Mouse (Mus musculus): ENCODE measurements around the gene Acsbg2. TPM values are rescaled to one million over a fixed set of nuclear protein-coding genes. Genes with fewer than 3 reads are reported as not detected.

Gene Acsbg2
- total RNA-seq, 2 experiments from 2014 or later: not detected

DNA sequence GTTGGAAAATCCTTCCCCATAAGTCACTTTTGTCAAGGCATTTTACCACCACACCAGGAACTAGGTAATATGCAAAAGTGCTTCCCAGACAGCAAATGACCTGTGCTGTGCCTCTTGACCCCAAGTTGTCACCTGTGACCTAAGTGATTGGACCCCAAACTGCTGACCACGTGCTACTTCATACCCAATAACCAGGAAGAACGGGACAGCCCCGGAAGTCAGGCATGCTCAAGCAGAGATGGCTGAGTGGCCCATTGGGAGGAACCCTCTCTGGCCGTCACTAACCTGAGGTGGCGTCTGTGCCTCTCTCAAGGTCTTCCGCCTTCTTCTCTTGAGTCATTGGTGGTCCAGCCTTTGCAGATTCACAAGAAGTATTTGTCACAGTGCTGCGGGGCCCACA lies 1.7 kb downstream of the Acsbg2 start:
- no peak for ATAC-seq (ENCODE audit: poor library complexity, severe bottlenecking)

DNA sequence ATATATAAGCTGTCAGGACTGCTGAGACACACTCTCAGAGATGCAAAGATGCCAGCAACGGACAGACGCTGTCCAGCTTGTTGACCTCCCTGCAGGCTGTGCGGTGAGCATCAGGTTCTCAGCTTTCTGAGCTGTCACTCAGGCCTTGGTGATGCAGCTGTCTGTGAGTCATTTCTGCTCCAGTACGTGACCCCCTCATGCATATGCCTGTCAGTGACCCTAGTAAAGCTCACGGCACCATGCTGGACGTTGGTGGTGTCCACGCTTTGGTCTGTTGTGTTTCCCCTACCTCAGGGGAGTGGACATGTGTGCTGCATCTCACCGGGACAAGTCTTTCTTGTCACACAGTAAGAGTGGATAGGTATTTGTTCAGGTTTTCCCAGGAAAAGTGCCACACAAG lies 2.5 kb downstream of the Acsbg2 start:
- no peak for ATAC-seq (ENCODE audit: poor library complexity, severe bottlenecking)

DNA sequence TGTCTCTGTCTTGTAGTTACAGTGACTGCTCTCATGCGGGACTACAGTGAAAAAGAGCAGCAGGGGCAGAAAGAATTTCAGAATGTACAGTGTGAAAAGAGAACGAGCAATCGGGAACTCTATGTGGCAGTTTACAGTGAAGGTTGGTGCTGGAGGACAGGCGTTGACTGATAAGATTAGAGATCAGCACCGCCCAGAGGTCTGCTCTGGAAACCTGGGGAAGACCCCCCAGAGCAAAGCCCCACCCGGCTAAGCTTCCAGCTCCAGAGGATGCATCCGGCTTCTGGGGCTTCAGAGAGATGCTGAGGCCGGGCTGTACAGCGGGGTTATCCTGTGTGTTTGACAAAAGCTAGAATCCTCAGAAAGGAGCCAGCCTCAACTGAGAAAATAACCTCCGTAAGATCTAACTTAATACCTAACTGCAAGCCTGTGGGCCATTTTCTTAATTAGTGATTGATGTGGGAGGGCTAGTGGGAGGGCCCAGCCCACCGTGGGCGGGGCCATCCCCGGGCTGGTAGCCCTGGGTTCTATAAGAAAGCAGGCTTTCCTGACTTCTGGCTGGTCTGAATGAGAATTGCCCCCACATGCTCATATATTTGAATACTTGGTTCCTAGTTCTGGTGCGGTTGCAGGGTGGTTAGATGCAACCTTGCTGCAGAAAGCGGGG lies 3.8 kb downstream of the Acsbg2 start:
- ATAC-seq (ENCODE audit: poor library complexity, severe bottlenecking): no peak

- no peak for ATAC-seq (ENCODE audit: poor library complexity, severe bottlenecking)
Observed at GRCm38 (mm10) chr17:56869481-56869977, 4.7 kb downstream of the Acsbg2 start.

DNA sequence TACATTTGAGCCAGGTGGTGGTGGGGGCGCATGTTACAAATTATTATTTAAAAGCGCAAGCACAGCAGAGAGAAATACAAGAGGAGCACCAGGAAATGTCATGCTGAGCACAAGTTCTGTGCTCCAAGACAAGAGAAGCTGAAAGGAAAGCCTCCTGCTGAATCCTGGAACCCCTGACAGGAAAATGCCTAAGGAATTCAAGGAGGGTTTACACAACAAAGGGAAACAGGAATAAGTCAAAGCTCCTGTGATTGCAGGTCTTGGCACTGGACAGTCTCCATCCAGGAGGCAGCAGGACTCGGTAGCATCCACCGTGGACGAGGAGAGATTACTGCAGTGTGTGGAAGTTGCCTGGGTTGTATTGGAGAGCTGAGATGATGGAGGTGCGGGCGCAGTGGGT lies 8.2 kb downstream of the Acsbg2 start:
- no peak for ATAC-seq (ENCODE audit: poor library complexity, severe bottlenecking)

GRCm38 (mm10) chr17:56861197-56861596 lies 13.1 kb downstream of the Acsbg2 start:
- peak; percentile 75 for ATAC-seq (ENCODE audit: poor library complexity, severe bottlenecking)

DNA sequence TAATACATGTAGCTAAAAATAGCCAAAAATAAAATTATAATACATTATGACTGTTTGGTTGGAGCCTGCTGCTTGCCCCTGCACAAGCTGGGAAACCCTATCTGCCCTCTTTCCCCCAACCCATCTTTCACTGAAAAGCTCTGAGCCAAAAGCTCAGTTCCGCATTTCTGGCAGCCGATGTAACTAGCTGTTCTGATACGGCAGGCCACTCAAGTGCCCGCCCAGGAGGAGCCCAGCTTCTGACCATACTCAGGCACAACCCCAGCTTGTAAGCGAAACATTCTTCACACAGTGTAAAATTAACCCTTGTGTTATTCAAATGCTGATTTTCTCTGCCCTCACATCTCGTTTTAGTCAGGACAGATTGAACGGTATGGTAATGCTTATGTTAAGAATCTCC lies 15.3 kb downstream of the Acsbg2 start:
- peak; percentile 58 for ATAC-seq (ENCODE audit: poor library complexity, severe bottlenecking)

GRCm38 (mm10) chr17:56858216-56858615 lies 16.0 kb downstream of the Acsbg2 start:
- ATAC-seq (ENCODE audit: poor library complexity, severe bottlenecking): peak; percentile 68

DNA sequence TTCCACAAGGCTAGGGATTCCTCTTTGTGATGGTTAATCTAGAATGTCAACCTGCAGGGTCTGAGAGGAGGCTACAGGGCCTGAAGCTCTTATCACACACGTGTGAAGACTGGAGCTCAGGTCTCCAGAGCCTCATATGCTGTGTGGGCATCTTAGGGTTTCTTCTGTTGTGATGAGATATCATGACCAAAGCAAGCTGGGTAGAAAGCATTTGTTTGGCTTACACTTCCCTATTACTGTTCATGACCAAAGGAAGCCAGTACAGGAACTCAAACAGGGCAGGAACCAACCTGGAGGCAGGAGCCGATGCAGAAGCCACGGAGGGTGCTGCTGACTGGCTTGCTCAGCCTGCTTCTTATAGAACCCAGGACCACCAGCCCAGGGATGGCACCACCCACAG lies 18.8 kb downstream of the Acsbg2 start:
- ATAC-seq (ENCODE audit: poor library complexity, severe bottlenecking): peak; percentile 39

- no peak for ATAC-seq (ENCODE audit: poor library complexity, severe bottlenecking)
Observed at GRCm38 (mm10) chr17:56851167-56851566, 23.1 kb downstream of the Acsbg2 start.

DNA sequence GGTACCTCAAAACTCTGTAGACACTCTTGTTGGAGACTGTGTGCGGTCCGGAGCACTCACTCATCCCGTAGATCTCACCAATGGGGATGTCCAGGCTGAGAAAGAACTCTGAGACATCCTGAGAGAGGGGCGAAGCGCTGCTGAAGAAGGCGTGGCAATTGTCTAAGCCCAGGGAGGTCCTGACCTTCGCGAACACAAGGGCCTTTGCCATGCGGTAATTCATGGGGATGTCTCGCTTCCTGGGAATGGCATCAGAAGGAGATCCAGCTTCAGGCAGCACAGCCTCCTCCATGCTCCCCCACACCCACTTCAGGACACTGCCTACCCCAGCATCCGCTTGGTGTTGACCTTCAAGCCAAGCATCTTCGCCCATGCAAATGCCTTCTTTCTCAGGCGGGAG lies 24.5 kb downstream of the Acsbg2 start:
- ATAC-seq (ENCODE audit: poor library complexity, severe bottlenecking): no peak

DNA sequence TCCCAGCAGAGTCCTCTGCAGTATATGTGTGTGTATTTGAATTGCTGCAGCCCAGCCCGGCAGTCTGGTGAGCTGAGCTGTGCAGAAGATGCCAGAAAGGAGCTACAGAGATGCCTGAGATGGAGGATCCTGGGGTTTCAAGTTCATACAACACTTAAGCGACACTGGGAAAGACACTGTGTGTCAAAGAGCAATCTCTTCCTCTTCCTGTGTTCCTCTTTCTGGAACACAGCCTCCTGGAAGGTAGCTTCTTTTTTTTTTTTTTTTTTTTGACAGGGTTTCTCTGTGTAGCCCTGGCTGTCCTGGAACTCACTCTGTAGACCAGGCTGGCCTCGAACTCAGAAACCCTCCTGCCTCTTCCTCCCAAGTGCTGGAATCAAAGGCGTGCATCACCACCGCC lies 25.5 kb downstream of the Acsbg2 start:
- ATAC-seq (ENCODE audit: poor library complexity, severe bottlenecking): peak; percentile 69

DNA sequence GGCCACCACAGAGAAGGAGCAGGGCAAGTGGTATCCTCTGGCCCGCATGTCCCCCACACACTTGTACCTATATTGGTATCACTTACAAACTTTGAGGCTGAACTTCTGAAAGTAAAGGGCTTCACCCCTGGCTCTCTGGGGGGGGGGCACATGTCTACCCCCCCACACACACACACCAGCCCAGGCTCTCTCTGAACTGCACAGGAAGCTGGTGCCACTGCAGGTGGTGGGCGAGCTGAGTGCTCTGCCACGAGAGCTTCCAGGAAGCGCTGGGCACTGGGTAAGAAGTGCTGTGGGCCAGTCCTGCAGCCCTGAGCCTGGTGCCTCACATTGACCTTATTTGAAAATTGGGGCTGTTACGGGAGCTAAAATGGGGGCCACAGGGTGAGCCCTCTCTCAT lies 30.6 kb downstream of the Acsbg2 start:
- peak; percentile 39 for ATAC-seq (ENCODE audit: poor library complexity, severe bottlenecking)

DNA sequence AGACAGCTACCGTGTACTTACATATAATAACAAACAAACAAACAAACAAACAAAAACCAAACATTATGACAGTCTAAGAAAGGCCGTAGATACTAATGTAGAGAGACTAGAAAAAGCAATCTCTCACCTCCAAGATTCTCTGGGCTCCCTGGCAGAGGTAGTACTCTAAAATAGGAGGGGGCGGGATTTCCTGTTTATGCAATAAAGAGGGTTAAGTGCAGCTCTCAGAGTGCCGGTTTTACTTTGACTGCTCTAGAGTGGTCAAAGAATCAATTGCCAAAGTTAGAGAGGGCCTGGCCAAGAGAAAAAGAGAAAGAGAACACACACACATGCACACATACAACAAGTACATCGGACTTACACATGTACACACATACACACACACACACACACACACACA lies 32.1 kb downstream of the Acsbg2 start:
- ATAC-seq (ENCODE audit: poor library complexity, severe bottlenecking): peak; percentile 43; the same call in 1 of the 2 replicates

DNA sequence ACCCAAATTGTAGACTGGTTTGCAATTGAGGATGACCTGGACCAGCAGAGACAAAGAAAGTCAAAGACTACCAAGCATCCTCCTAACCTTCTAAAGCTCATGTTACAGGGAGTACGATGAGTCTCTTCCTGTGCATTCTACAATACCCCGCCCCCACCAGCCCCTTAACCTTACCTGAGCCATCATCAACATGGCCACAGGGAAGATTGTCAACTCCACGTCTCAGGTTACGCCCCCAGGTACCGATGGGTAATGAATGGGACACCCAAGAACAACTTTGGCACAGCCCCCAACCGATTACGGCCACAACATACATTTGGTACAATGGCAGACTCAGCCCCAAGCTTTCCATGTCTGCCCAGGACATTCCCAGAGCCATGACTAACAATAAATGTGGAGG lies 33.7 kb downstream of the Acsbg2 start:
- no peak for ATAC-seq (ENCODE audit: poor library complexity, severe bottlenecking)

- ATAC-seq (ENCODE audit: poor library complexity, severe bottlenecking): no peak
Observed at GRCm38 (mm10) chr17:56836336-56836735, 37.9 kb downstream of the Acsbg2 start.

DNA sequence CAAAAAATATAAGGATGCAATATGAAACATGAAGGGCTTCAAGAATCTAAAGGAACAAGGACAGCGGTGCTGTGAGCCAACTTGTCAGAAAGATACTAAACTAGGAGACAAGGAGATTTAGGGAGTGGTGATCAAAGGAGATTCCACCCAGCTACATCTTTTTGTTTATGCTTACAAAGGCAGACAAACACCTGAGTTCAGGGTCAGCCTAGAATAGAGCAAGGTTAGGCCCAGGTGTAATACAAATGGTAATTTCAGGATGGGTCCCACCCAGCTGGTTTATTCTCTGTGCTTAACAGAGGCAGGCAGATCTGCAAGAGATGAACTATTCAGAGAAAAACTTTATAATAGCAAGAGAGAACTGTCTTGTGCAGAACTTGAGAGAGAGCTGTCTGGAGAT lies 40.9 kb downstream of the Acsbg2 start:
- no peak for ATAC-seq (ENCODE audit: poor library complexity, severe bottlenecking)

DNA sequence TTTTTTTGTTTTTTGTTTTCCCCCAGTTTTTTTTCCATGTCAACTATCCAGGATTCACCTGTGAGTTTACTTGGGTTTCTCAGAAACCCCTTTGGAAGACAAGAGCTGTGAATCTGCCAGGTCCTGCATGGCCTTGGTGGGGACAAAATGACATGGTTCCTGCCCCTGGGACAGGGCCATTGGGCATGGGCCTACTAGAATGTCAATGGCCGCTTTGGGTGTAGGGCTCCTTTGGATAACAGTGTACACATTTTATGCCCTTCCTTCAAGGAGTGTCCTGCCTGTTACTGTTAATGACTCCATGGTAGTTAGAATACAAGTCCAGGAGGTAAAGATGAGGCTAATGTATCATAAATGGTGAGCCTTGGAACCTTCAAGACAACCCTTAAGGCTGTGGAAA lies 41.3 kb downstream of the Acsbg2 start:
- ATAC-seq (ENCODE audit: poor library complexity, severe bottlenecking): no peak

DNA sequence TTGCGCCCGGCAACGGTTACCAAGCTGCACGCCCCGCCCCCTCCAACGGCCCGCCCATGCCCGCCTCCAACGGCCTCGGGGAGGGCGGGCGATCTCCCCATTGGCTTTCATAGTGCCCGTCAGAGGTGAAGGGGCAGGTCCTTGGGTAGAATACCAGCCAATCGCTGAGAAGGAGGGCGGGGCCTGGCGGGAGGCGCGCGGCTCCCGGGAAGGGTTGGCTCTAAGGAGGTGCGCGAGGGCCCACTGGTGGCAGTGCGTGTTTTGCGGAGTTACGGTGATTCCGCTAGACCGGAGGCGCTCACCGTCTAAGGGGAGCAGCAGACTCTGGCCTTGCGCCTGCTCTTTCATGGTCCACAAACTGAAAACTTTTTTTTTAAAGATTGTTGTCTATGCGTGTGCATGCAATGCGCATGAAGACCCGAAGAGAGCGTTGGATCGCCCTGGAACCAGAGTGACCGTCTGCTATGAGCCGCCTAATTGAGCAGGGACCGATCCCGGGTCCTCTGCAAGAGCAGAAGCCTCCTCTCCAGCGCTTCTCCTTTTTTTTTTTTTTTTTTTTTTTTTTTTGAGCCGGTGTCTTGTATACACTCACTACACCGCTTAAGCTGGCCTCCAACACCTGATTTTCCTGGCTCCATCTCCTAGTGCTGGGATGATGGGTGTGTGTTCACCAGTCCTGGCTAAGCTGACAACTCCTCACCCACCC lies 43.0 kb downstream of the Acsbg2 start:
- peak; percentile 99 for ATAC-seq (ENCODE audit: poor library complexity, severe bottlenecking)

DNA sequence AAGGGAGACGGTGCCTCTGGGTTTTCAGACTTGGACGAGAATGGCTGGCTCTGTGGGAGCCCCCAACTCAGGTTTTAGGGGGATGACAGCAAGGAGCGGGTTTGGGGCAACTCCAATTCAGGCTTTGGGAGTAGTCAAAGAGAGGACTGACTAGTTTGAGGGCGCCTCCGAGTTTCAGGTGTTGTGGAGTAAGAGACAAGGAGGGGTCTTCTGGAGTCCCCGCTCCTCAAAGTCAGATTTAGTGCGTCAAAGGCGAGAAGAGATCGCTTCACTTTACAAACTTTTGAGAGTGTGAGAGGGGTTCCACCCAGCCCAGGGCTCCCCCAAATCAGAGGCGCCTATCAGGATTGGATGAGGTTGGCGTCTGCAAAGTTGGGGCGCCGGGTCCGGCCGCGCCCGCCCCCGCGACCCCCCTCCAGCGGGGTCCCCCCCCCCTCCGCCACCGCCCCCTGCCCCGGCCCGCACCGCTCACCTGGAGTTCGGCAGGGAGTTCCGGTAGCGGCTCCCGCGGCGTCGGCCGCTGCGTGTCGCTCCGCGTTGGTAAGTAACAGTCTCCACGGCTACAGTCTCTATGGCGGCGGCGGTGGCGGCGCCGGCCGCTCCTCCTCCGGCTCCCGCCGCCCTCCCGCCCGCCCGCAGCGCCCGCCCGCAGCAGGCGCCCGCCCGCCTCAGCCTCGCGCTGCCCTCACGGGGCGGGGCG lies 43.7 kb downstream of the Acsbg2 start, which contains the start of gene Rfx2:
Rfx2 (minus strand) TSS at position 603 of the 700 bp plus-strand sequence.
- ATAC-seq (ENCODE audit: poor library complexity, severe bottlenecking): no peak

- no peak for ATAC-seq (ENCODE audit: poor library complexity, severe bottlenecking)
Observed at GRCm38 (mm10) chr17:56829795-56830194, 44.5 kb downstream of the Acsbg2 start.

- ATAC-seq (ENCODE audit: poor library complexity, severe bottlenecking): no peak
Observed at GRCm38 (mm10) chr17:56829171-56829570, 45.1 kb downstream of the Acsbg2 start.
